Mouse (Mus musculus): Measurements from ENCODE around the gene Morn5.

The Morn5 gene

DNA sequence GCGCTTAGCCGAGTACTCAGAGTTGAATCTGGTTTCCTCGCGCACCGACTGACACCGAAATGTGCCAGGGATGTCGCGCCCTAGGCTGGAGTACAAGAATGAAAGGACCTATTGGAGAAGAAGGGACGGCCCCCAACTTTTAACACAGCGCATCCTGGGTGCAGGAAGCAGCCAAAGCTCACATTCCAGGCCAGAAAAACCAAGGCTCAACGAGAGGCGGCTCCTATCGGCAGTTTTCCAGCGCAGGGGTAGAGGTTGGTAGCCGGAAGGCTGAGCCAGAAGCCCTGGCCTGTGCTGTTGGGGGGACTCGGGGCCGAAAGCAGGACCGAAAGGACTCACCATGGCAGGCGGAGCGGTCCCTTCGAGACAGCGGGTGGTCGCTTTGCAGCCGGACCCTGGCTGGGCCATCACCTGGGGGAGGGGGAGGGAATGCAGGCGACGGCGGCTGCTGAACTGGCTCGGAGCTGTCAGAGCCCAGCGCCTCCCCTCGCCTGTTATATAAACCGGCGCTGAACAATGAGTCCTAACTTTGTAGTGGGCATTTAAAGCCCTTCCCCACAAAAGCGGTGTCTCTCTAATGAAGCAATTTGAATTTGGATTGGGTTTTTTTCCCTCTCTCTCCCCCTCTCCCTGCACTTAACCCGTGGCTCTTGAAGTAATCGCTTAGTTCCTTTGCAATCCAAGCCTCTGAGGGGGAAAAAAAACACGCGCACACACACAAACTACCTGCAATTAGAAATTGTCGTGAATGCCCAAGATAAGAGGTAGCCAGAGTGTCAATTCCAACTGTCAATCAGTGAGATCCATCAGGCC is 54.5 kb downstream of the Morn5 start:
- no peak for DNase-seq (ENCODE audit: low spot score in 2 of 2)

DNA sequence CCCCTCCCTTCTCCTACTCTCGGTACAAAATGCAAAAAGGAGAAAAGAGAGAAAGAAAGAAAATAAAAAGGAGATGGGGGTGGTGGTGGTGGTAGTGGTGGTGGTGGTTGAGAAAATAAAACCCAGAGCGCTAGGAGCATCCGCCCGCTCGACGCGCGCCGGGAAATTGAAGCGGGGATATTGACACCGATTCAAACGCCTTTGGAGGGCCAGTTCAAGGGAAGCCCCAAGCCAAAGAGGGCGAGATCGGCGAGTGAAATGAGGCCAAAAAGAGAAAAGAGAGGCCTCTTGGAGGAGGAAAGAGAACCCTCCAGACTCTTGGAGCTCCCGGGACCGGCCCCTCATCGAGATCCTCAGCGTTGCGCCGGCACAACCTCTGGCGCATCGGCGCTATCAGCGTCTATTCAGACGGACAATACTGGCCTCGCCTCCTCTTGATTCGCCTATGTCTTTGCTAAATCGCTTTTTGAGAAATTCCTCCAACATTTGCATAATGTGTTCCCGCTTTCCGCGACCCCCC is 55.2 kb downstream of the Morn5 start:
- DNase-seq (ENCODE audit: low spot score in 2 of 2), result no peak

DNA sequence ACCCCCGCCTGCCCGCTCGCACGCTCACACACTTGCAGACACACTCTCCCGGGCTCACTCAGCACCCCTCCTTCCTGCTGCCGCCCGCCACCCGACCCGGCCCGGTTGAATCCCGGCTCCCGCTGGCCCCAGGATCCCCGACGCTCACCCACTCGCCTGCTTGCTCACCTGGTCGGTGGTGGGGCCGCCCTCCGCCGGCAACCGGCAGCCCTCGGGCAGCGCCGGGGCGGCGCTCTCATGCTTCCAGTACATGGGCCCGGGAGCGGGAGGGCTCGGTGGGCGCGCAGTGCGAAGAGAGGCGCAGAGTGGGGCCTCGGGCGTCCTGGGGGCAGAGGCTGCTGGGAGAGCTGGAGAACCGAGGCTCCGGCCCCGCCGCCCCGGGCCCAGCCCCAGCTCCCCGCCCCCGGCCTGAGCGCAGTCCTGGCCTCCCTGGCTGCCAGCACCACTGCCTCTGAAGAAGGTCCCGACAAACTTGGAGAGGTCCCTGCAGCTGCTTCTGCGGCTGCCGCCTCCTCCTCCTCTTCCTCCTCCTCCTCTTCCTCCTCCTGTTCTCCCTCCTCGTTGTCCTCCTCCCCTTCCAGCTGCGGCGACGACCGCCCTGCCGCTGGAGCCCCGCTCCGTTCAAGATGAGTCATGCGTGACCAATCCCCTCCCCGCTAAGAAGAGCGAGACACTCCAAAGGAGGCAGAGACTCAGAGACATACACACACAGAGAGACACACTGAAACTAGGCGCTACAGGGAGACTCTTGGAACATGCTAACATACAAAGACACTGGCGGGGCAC is 55.9 kb downstream of the Morn5 start, which contains the start of gene Lhx6:
Gene Lhx6 (minus strand): TSS at position 453 of the 786 bp plus-strand sequence.
- no peak for DNase-seq (ENCODE audit: low spot score in 2 of 2)

DNA sequence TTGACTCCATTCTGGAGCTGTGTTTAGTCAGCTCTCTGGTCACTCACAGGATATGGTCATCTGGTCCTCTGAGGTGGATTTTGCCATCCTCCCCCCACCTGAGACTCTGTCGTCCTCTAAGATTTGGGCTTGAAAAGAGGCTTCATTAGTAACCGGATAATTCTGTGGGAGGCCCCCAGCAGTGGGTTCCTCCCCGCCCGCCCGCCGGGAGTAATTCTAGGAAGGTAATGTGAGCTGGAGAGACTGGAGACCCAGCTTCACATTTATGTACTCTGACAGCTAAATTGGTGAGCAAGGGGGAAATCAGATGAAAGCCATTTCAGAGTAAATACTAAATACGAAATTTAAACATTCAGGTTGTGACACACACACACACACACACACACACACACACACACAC is 59.4 kb downstream of the Morn5 start:
- DNase-seq (ENCODE audit: low spot score in 2 of 2), result no peak

DNA sequence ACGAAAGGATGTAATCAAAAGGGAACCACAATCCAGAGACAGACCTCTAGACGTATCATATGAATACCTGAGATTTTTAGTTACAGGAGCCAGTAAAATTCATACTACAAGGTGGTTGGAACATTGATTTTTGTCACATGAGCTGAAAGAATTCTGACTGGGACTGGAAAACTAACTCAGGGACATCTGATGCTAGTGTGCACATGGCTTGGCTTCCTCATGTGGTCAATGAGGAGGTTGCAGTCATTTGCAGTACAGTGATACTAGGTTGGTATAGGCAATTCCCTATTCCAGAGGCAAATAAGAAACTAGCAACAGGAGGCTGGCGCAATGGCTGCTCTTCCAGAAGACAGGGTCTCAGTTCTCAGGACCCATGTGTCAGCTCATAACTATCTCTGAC is 63.4 kb downstream of the Morn5 start:
- DNase-seq (ENCODE audit: low spot score in 2 of 2), result no peak

DNA sequence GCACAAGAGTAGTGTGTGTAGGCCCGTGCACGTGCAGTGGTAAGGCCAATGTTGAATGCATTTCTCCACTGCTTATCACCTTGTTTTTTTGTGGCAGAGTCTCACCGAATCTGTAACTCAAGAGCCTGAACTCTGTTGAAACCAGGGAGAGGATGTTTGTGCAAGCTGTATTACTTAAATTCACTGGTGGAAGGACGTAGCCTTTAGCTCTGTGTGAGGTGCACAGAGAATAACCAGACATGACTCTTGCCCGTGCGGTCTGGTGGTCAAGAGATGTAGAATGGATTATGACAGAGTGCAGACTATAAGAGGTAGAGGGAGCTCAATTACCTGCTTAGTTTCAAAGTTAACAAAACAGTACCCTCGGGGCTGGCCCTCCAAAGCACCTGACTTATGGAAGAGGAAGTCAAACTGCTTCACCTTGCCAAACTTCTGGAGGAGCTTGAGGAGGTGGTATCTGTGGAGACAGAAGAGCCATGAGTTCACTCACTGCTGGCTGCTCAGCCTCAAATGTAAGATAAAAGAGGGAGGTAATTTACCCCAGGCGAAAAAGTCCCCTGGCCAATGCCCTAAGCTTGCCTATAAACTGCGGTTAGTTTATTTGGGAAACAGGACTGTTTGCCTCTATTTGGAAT is 77.7 kb downstream of the Morn5 start:
- DNase-seq (ENCODE audit: low spot score in 2 of 2), result no peak

DNA sequence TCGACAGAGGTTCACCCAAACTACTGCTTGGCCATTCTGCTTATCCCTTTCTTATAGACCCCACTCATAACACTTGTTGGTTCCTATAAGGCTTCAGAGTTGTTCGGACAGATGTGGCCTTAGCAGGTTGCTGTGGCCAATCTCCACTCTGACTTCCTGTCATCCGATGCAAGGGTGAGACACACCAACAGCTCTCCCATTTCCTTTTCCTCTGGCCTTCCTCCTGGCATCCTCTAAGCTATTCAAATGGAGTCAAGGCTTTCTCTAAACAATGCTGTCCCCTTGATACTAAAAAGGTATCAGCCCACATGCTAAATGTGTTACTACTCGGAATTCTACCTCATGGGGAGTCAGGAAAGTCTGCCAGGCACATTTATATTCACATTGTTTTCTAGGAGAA is 78.7 kb downstream of the Morn5 start:
- DNase-seq (ENCODE audit: low spot score in 2 of 2), result no peak

DNA sequence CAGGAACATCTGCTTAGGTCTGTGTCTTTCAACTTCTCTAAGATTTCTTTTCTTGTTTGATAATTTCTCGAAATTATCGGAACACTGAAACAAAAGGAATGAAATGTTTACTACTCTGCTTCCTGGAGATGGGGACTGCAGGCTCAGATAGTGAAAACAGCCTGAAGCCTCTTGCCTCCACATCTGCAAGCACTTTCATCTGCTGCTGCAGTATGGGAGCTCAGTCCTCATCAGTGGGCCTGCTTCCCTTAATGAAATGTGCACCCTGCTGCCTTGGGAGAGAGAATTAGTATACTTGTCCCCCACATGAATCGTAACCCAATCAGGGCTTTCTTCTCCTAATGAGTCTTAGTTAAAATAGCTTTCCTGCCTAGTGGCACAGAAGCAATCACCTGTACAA is 79.8 kb downstream of the Morn5 start:
- DNase-seq (ENCODE audit: low spot score in 2 of 2), result no peak

Measured in right cerebral cortex, postnatal 10 days (tissue).